Mouse (Mus musculus): Measurements from ENCODE around the gene Ablim2. TPM values are rescaled to one million over a fixed set of nuclear protein-coding genes. Genes with fewer than 3 reads are reported as not detected.

Gene Ablim2
- polyA plus RNA-seq, 1 experiment from 2014 or later, result 0.18 TPM

DNA sequence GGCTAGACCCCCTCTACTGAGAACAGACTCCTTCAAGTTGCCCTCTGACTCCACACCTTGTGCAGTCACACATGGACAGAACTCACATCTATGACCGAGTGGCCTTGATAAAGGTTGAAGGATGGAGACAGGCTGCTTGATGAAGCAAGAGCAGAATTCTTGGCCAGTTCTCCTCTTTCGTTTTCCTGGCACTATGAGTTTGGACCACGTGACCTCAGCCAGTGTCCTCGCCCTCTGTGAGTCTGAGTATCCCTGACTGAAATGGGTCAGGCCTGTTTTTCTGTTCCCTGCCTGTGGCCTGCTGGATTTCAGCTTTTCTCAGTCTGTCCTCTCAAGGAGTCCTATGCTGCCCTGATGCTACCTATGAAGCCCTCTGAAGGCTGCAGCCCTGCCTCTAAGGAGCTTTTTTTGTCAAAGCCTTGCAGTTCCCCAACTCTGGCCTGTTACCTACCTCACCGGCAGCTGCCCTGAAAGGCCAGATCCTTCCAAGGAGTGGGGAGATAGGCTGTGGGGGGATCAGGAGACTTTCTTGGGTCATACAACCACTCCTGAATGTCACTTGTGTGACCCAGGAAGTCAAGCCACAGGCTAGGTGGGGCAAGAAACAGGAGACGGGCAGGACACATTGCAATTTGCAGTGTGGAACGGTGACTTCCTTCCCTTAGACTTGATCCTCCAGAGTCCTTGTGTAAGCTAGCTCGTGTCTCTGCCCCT, 14.3 kb upstream of the Ablim2 start:
- WGBS, result 65% methylated on average over 8 of the region's 8 CpGs
- H3K27me3 ChIP-seq (replicated peaks; ENCODE audit: control insufficient read depth, insufficient read depth, low read length), result peaks cover 17% of the 10 kb centered on the region
- no peak overlapping the region for H3K4me2 ChIP-seq
- no peak for DNase-seq (ENCODE audit: low spot score)
- no peak overlapping the region for H3K4me3 ChIP-seq (ENCODE audit: low read depth, low read length)
- no peak overlapping the region for H3K27ac ChIP-seq (ENCODE audit: low read depth, low read length)
- no peaks in the 10 kb centered on the region for H3K36me3 ChIP-seq (ENCODE audit: control insufficient read depth, insufficient read depth, low read length)
- no peak overlapping the region for H3K9ac ChIP-seq (ENCODE audit: low read depth, low read length)
- ATAC-seq (replicated peaks; ENCODE audit: low FRiP score), result no peak
- peaks cover 13% of the 10 kb centered on the region for H3K4me1 ChIP-seq (replicated peaks; ENCODE audit: control insufficient read depth, insufficient read depth, low read length)
- no peaks in the 10 kb centered on the region for H3K9me3 ChIP-seq (ENCODE audit: control insufficient read depth, low read length)

DNA sequence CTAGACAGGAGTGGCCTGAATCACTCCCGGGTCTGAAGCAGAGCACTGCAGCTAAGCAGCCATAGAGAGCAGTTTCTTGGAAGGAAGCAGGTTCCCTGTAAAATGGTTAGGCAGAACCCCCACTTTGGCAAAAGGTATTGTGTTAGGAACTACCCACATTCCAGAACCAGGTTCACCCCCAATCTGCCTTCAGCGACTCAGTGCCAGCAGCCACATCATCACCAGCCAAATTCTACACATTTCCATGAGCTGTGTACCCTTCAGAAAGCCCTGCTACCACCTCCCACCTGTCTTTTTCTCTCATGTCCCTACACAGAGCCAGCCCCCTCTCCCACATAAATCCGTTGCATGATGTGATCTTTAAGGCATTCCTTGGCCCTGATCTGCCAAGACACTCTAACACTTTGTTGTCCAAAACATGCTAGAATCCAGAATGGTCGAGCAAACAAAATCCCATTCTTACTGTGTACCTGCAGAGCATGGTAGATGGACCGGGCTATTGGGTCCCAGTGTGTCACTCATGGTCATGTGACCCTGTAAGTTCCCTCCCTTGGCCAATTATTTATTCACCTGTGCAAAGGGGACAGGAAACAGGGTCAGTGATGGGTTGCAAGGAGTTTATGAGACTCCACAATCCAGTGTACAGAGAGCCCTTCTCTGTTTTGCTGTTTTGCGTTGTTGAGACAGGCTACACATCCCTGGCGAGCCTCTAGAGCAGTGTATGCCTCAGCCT, 13.5 kb upstream of the Ablim2 start:
- no peak overlapping the region for H3K4me2 ChIP-seq
- H3K27me3 ChIP-seq (replicated peaks; ENCODE audit: control insufficient read depth, insufficient read depth, low read length), result peaks cover 17% of the 10 kb centered on the region
- H3K4me3 ChIP-seq (ENCODE audit: low read depth, low read length), result no peak overlapping the region
- H3K4me1 ChIP-seq (replicated peaks; ENCODE audit: control insufficient read depth, insufficient read depth, low read length), result peaks cover 13% of the 10 kb centered on the region
- H3K27ac ChIP-seq (ENCODE audit: low read depth, low read length), result no peak overlapping the region
- DNase-seq (ENCODE audit: low spot score), result no peak
- no peaks in the 10 kb centered on the region for H3K36me3 ChIP-seq (ENCODE audit: control insufficient read depth, insufficient read depth, low read length)
- ATAC-seq (replicated peaks; ENCODE audit: low FRiP score), result no peak
- H3K9ac ChIP-seq (ENCODE audit: low read depth, low read length), result no peak overlapping the region
- 77% methylated on average over 7 of the region's 7 CpGs for WGBS
- no peaks in the 10 kb centered on the region for H3K9me3 ChIP-seq (ENCODE audit: control insufficient read depth, low read length)

DNA sequence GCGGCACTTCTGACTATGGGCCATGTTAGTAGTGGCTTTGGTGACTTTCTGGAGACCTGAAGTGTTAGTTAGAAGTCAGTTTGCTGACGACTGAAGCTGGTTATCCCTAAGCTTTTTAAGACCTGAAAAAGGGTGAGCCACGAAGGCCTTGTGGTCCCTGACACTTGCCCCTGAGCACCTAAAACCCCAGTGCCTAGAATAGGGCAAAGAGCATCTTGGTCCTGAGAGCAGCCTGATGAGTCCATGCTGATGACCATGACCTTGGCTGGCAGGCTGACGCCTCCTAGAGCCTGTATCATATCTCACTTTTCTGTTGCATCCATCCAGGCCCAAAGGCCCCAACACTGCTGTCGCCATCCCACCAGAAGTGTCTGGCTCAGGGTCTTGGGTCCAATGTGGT, 12.3 kb upstream of the Ablim2 start:
- no peak overlapping the region for H3K9ac ChIP-seq (ENCODE audit: low read depth, low read length)
- ATAC-seq (replicated peaks; ENCODE audit: low FRiP score) (no peak), DNase-seq (ENCODE audit: low spot score) (no peak)
- no peaks in the 10 kb centered on the region for H3K36me3 ChIP-seq (ENCODE audit: control insufficient read depth, insufficient read depth, low read length)
- H3K9me3 ChIP-seq (ENCODE audit: control insufficient read depth, low read length), result no peaks in the 10 kb centered on the region
- 73% methylated on average over 5 of the region's 5 CpGs for WGBS
- no peak overlapping the region for H3K4me2 ChIP-seq
- no peak overlapping the region for H3K27ac ChIP-seq (ENCODE audit: low read depth, low read length)
- no peak overlapping the region for H3K4me3 ChIP-seq (ENCODE audit: low read depth, low read length)
- peaks cover 6% of the 10 kb centered on the region; the same call in 1 of the 2 replicates for H3K4me1 ChIP-seq (replicated peaks; ENCODE audit: control insufficient read depth, insufficient read depth, low read length)
- peaks cover 7% of the 10 kb centered on the region for H3K27me3 ChIP-seq (replicated peaks; ENCODE audit: control insufficient read depth, insufficient read depth, low read length)

DNA sequence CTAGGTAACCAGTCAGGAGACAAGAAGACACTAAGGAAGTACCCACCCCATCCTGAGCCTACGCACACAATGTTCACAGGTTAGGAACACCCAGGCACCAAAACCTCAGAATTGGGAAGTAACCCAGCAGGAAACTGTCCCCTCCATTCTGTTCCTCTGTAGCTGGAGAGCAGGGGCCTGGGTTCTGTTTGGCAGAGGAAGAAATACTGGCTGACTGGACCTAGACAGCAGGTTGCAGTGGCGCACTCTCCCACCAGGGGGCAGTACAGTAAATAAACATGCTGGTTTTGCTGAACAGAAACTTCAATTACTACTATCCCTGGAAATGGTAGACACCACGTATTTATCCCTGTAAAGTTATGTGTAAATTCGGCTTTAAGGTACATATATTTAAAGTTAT, 10.8 kb upstream of the Ablim2 start:
- Histone ChIP-seq H3K4me1 (replicated peaks; ENCODE audit: control insufficient read depth, insufficient read depth, low read length) (no peaks in the 10 kb centered on the region), H3K27me3 (replicated peaks; ENCODE audit: control insufficient read depth, insufficient read depth, low read length) (no peaks in the 10 kb centered on the region), H3K9me3 (ENCODE audit: control insufficient read depth, low read length) (no peaks in the 10 kb centered on the region), H3K4me3 (ENCODE audit: low read depth, low read length) (no peak overlapping the region), H3K9ac (ENCODE audit: low read depth, low read length) (no peak overlapping the region), H3K36me3 (ENCODE audit: control insufficient read depth, insufficient read depth, low read length) (no peaks in the 10 kb centered on the region), H3K27ac (ENCODE audit: low read depth, low read length) (no peak overlapping the region), H3K4me2 (no peak overlapping the region)
- ATAC-seq (replicated peaks; ENCODE audit: low FRiP score) (no peak), DNase-seq (ENCODE audit: low spot score) (peak; percentile 64)
- 20% methylated on average over 4 of the region's 4 CpGs for WGBS

DNA sequence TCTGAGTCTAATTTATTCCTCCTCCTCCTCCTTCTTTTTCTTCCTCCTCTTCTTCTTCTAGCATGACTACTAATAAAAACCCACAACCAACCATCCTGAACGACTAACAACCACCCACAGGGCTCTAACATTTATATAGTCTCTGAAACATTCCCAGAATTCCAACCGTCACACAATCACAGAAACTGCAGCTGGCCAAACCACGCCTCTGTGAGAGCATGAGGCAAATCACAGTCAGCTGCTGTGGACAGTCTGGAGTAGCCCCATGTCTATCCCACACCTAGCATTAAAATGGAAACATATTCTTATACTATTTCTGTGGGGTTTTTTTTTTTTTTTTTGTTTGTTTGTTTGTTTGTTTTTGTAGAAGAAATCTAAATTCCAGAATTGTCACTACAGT, 8.3 kb upstream of the Ablim2 start:
- 54% methylated on average over 3 of the region's 3 CpGs for WGBS
- no peak overlapping the region for H3K27ac ChIP-seq (ENCODE audit: low read depth, low read length)
- no peaks in the 10 kb centered on the region for H3K36me3 ChIP-seq (ENCODE audit: control insufficient read depth, insufficient read depth, low read length)
- H3K27me3 ChIP-seq (replicated peaks; ENCODE audit: control insufficient read depth, insufficient read depth, low read length), result no peaks in the 10 kb centered on the region
- no peaks in the 10 kb centered on the region for H3K9me3 ChIP-seq (ENCODE audit: control insufficient read depth, low read length)
- no peak overlapping the region for H3K4me2 ChIP-seq
- H3K4me3 ChIP-seq (ENCODE audit: low read depth, low read length), result no peak overlapping the region
- H3K9ac ChIP-seq (ENCODE audit: low read depth, low read length), result no peak overlapping the region
- ATAC-seq (replicated peaks; ENCODE audit: low FRiP score), result no peak
- no peak for DNase-seq (ENCODE audit: low spot score)
- H3K4me1 ChIP-seq (replicated peaks; ENCODE audit: control insufficient read depth, insufficient read depth, low read length), result no peaks in the 10 kb centered on the region

DNA sequence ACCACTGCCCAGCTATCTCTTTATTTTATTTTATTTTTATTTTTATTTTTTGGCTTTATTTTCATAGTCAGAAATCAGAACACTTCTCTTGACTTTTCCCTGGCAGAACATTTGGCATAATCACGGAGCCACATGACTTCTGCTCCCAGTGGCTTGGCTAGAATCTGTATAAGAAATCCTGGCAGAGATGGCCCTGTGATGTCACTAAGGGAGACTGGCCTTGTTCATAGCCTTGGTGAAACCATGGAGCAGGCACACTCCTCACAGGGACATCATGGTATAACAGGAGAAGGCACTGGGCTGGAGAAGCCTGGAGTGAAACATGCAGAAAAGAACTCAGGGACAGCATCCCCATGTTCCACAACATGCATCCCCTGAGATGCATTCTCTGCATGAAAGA, 7.7 kb upstream of the Ablim2 start:
- ATAC-seq (replicated peaks; ENCODE audit: low FRiP score) (no peak), DNase-seq (ENCODE audit: low spot score) (no peak)
- no peak overlapping the region for H3K4me2 ChIP-seq
- 76% methylated on average over 1 of the region's 1 CpGs for WGBS
- H3K27ac ChIP-seq (ENCODE audit: low read depth, low read length), result no peak overlapping the region
- H3K4me3 ChIP-seq (ENCODE audit: low read depth, low read length), result no peak overlapping the region
- no peaks in the 10 kb centered on the region for H3K27me3 ChIP-seq (replicated peaks; ENCODE audit: control insufficient read depth, insufficient read depth, low read length)
- H3K9ac ChIP-seq (ENCODE audit: low read depth, low read length), result no peak overlapping the region
- no peaks in the 10 kb centered on the region for H3K4me1 ChIP-seq (replicated peaks; ENCODE audit: control insufficient read depth, insufficient read depth, low read length)
- H3K36me3 ChIP-seq (ENCODE audit: control insufficient read depth, insufficient read depth, low read length), result no peaks in the 10 kb centered on the region
- no peaks in the 10 kb centered on the region for H3K9me3 ChIP-seq (ENCODE audit: control insufficient read depth, low read length)

DNA sequence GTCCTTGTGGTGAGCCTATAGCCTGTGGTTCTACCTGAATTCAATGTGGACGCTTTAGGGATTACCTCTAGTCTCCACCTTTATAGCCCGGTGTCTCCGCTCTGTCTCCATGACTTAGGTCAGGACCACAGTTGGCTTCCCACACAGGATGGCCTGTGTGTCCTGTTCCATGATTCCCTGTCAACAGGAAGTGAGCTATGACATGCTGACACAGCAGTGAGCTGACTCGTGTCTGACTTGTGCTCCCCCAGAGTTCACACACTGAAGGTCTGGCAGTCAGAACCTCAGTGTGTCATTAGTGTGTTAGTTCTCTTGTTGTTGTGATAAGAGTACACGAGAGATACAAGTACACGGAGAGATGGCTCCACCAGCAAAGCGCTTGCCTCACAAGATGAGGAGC, 6.7 kb upstream of the Ablim2 start:
- Histone ChIP-seq H3K36me3 (ENCODE audit: control insufficient read depth, insufficient read depth, low read length) (no peaks in the 10 kb centered on the region), H3K4me2 (no peak overlapping the region), H3K4me3 (ENCODE audit: low read depth, low read length) (no peak overlapping the region), H3K9ac (ENCODE audit: low read depth, low read length) (no peak overlapping the region), H3K4me1 (replicated peaks; ENCODE audit: control insufficient read depth, insufficient read depth, low read length) (no peaks in the 10 kb centered on the region), H3K9me3 (ENCODE audit: control insufficient read depth, low read length) (no peaks in the 10 kb centered on the region), H3K27ac (ENCODE audit: low read depth, low read length) (no peak overlapping the region), H3K27me3 (replicated peaks; ENCODE audit: control insufficient read depth, insufficient read depth, low read length) (peaks cover under 1% of the 10 kb centered on the region; the same call in 1 of the 2 replicates)
- 71% methylated on average over 7 of the region's 7 CpGs for WGBS
- DNase-seq (ENCODE audit: low spot score), result no peak
- no peak for ATAC-seq (replicated peaks; ENCODE audit: low FRiP score)

DNA sequence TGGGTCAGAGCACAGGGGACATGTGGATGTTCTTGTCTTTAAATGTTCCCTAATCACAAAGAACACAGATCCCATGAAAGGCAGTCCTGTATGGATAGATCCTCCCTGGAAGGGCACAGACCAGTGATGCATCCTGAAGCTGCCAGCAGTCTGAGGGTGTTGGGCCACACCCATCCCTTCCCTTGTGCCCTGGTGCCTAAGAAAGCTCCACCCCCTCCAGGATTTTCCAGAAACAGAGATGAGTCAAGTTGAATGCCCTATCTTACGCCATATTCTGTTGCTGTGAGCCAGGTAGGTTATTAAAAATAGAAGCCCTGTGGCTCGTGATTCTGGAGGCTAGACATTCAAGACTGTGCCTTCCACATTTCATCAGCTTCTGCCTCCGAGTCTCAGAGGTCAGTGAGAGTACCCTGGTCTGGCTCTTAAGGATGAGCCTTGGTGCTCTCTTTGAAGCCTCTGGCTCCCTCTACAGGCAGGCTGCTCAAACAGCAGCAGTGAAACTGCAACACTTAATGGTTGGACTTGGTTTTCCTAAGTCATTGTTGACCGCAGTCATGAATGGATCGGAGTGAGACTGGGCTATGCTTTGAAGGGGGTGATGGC, 2.4 kb upstream of the Ablim2 start:
- H3K9me3 ChIP-seq (ENCODE audit: control insufficient read depth, low read length), result no peaks in the 10 kb centered on the region
- no peak overlapping the region for H3K4me2 ChIP-seq
- no peaks in the 10 kb centered on the region for H3K36me3 ChIP-seq (ENCODE audit: control insufficient read depth, insufficient read depth, low read length)
- no peak for DNase-seq (ENCODE audit: low spot score)
- peaks cover 30% of the 10 kb centered on the region for H3K27me3 ChIP-seq (replicated peaks; ENCODE audit: control insufficient read depth, insufficient read depth, low read length)
- no peak overlapping the region for H3K9ac ChIP-seq (ENCODE audit: low read depth, low read length)
- WGBS, result 33% methylated on average over 5 of the region's 5 CpGs
- no peak overlapping the region for H3K27ac ChIP-seq (ENCODE audit: low read depth, low read length)
- no peak for ATAC-seq (replicated peaks; ENCODE audit: low FRiP score)
- no peaks in the 10 kb centered on the region for H3K4me1 ChIP-seq (replicated peaks; ENCODE audit: control insufficient read depth, insufficient read depth, low read length)
- no peak overlapping the region for H3K4me3 ChIP-seq (ENCODE audit: low read depth, low read length)

All from liver, embryonic 11.5 days (tissue).